Comparison of ENCODE assay signal across 18 mouse cellular contexts in genomic region chr1:179025169-179025568, GRCm38 (mm10).
"Had no signal": no experiment of that assay in that cellular context is flagged by ENCODE, and none has a peak within 500 bp of the region (broad histone marks: within the 10 kb centered on the region; RNA-seq: fewer than 3 reads in every experiment).

No protein-coding gene starts in this region.

- H3K9ac ChIP-seq: limb, embryonic 12.5 days; limb, embryonic 15.5 days; liver, embryonic 14.5 days; liver, postnatal 0 days; lung, embryonic 15.5 days had no signal

- DNase-seq: kidney, postnatal 14 days; kidney, postnatal 4 days; left cerebral cortex, postnatal 4 days; liver, postnatal 0 days; lung, postnatal 10 days; lung, postnatal 36 days; midbrain, embryonic 14.5 days; thymus, adult 2 months; thymus, postnatal 14 days; thymus, postnatal 4 days had no signal

- H3K27me3 ChIP-seq: limb, embryonic 12.5 days; limb, embryonic 15.5 days; lung, embryonic 15.5 days; megakaryocyte, embryonic 14.5 days had no signal

- ATAC-seq: liver, postnatal 0 days had no signal

- H3K4me3 ChIP-seq: limb, embryonic 12.5 days; limb, embryonic 15.5 days; lung, embryonic 15.5 days; megakaryocyte, embryonic 14.5 days; midbrain, embryonic 10.5 days had no signal

- H3K4me2 ChIP-seq: limb, embryonic 12.5 days; limb, embryonic 15.5 days; liver, embryonic 11.5 days; lung, embryonic 15.5 days had no signal

- H3K36me3 ChIP-seq: limb, embryonic 12.5 days; limb, embryonic 15.5 days; lung, embryonic 15.5 days; midbrain, embryonic 10.5 days had no signal

- H3K27ac ChIP-seq: limb, embryonic 12.5 days; limb, embryonic 15.5 days; liver, embryonic 14.5 days; lung, embryonic 15.5 days; midbrain, embryonic 10.5 days; stomach, postnatal 0 days had no signal

- H3K4me1 ChIP-seq: lung, embryonic 15.5 days; megakaryocyte, embryonic 14.5 days had no signal

- H3K9me3 ChIP-seq: limb, embryonic 12.5 days; limb, embryonic 15.5 days; lung, embryonic 15.5 days; midbrain, embryonic 10.5 days had no signal
